Mouse (Mus musculus) cerebellum, adult 2 months (tissue): Measurements from ENCODE around the gene Chn1. TPM values are rescaled to one million over a fixed set of nuclear protein-coding genes. Genes with fewer than 3 reads are reported as not detected.
A peak's percentile ranks its signal among the peaks of the same experiment; 100 is the strongest.

ENCODE experiments used
- DNase-seq, 2 experiments: peaks; one replicate each; pipeline ENCODE4 v3.0.0; 2021
- H3K27ac ChIP-seq: fragments of 200-500 bp; 2 replicates; pipeline ENCODE4 v1.5.1; 2012; ENCODE audit warnings: low read length, control low read depth, inconsistent platforms; ENCODE audit not compliant: insufficient read depth
- H3K27me3 ChIP-seq: fragments of 200-500 bp; 2 replicates; pipeline ENCODE4 v1.6.1; 2012; ENCODE audit warnings: inconsistent platforms, mild to moderate bottlenecking, low read length, moderate library complexity; ENCODE audit not compliant: control insufficient read depth, insufficient read depth
- H3K4me1 ChIP-seq: fragments of 200-500 bp; 2 replicates; pipeline ENCODE4 v1.6.1; 2011; ENCODE audit warnings: low read length; ENCODE audit not compliant: control insufficient read depth, insufficient read depth
- H3K4me3 ChIP-seq: fragments of 200-500 bp; replicated peaks from 2 replicates; pipeline ENCODE3; 2011; ENCODE audit warnings: mild to moderate bottlenecking, low read depth, low read length, control low read depth; ENCODE audit not compliant: insufficient read depth
- CTCF ChIP-seq: fragments of 200-500 bp; IDR thresholded peaks from 2 replicates; pipeline ENCODE4 v1.5.1; 2011; ENCODE audit warnings: low read depth, mild to moderate bottlenecking, control low read depth, low read length, moderate library complexity, borderline replicate concordance; ENCODE audit not compliant: insufficient read depth
- POLR2A ChIP-seq: fragments of 200-500 bp; IDR thresholded peaks from 2 replicates; pipeline ENCODE4 v1.6.1; 2011; ENCODE audit warnings: low read length, control low read depth, borderline replicate concordance; ENCODE audit not compliant: insufficient read depth
- WGBS: fragments of 180-500 bp; shearing (Covaris S2); methylation state at CpG from one replicate; pipeline ENCODE4 v1.1.7; 2018; 5-methylcytosine and 5-hydroxymethylcytosine counted together
- polyA plus RNA-seq: library from polyadenylated mRNA; depleted of rRNA; stranded (reverse); fragments of >200 nt; gene quantifications from 2 replicates; pipeline ENCODE4 v1.2.3, GENCODE M21; 2012

Gene Chn1
- polyA plus RNA-seq, 1 experiment, result 288 TPM

DNA sequence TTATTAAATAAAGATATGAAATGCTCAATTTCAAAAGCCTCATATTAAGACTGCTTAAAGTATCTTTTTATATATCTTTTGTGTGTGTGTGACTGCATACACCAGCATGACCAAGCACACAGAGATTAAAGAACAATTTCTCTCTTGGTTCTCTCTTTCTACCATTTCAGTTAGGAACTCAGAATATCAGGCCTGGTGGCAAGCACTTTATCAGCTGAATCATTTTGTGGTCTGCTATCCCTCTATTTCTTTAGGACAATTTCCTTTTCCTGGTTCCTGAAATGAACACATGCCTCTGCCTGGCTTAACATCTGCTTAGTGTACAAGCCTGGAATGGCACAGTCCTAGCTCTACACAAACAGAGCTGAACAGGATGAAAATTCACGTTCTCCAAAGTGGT lies 92.6 kb downstream of the Chn1 start:
- no peak for TF ChIP-seq CTCF
- TF ChIP-seq POLR2A, result no peak
- no peaks in the 10 kb centered on the region; the same call in 1 of the 2 replicates for H3K27me3 ChIP-seq

DNA sequence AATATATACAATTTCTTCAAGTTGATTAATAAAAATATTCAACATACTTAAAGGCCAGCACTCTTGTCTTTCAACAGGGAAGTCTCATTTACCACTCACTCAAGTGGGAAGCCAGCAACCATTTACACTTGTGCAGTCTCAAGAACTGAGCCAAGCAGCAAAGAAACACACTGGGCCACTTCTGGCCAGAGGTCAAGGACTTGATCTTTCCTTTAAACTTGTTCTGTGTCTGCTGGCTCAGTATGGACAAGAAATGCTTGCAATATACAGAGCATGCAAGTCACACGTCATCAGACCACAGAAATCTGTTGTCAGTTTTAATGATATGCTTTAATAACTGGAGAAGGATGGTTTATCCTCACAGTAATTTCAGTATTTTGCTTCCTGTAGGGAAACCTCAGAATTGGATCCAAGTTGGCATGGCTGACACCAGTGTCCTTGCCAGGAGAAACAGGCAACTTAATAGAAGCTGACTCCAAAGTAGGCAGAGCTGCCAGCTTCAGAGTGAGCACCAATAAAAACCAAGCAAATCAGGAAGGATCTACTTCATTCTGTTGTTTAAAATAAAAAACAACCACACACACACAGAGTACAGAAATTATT lies 94.6 kb downstream of the Chn1 start:
- DNase-seq, result peak; percentile 22 to 40
- Histone ChIP-seq H3K4me1 (no peaks in the 10 kb centered on the region), H3K27me3 (no peaks in the 10 kb centered on the region; the same call in 1 of the 2 replicates), H3K4me3 (no peak overlapping the region), H3K27ac (no peak overlapping the region)
- TF ChIP-seq CTCF (no peak), POLR2A (no peak)
- WGBS, result 15% methylated on average over 1 of the region's 1 CpGs

More for the DNA sequence above, 92.6 kb downstream of the Chn1 start:
- Histone ChIP-seq H3K4me1 (no peaks in the 10 kb centered on the region), H3K27ac (no peak overlapping the region), H3K4me3 (no peak overlapping the region)
- no peak for DNase-seq
- 75% methylated on average over 1 of the region's 1 CpGs for WGBS

DNA sequence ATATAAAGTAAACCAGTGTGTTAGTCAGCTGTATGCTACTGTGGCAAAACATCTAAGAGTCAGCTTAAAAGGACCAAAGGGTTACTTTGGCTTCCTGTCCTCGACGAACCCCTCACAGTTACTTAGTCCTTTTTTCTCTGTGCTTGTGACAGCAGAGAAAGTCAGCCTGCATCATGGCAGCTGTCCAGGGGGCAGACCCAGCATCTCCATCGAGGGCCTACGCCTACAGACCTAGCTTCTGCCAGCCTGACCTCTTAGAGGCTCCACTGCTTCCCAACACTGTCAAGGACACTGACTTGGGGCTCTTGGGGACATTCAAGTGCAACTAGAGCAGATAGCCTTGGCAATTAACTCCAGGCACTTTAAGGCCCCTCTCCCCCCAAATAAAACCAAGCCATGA lies 106.5 kb downstream of the Chn1 start:
- Histone ChIP-seq H3K27ac (no peak overlapping the region), H3K27me3 (no peaks in the 10 kb centered on the region), H3K4me1 (no peaks in the 10 kb centered on the region), H3K4me3 (no peak overlapping the region)
- WGBS, result 51% methylated on average over 4 of the region's 4 CpGs
- DNase-seq, result no peak
- TF ChIP-seq CTCF (no peak), POLR2A (no peak)

DNA sequence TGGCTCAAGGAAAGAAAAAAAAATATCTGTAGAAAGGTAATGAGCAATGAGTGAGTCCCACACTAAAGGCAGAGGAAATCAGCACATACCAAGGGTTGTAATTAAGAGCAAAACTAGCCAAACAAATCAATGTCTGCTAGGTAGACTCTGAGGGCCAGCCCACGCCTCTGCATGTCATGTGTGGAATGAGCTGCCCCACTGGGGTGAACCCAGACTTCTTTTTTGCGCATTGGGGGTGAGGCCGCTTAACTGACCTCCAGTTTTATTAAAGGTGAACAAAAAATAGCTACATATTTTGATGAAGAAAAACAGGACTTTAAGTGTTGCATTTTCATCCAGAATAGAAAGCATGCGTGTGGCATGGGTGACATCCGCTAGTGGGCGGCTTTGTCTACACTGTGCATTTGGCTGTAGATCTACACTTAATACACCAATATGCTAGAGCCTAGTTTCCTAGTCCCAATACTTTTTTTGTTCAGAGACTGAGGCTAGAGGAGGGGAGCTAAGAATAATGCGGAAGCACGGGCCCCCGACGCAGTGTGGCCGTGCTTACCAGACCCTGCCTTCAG lies 114.5 kb downstream of the Chn1 start:
- Histone ChIP-seq H3K4me3 (no peak overlapping the region), H3K4me1 (no peaks in the 10 kb centered on the region), H3K27ac (no peak overlapping the region), H3K27me3 (no peaks in the 10 kb centered on the region)
- TF ChIP-seq POLR2A, result no peak
- TF ChIP-seq CTCF, result no peak
- DNase-seq, result no peak
- 81% methylated on average over 11 of the region's 11 CpGs for WGBS

DNA sequence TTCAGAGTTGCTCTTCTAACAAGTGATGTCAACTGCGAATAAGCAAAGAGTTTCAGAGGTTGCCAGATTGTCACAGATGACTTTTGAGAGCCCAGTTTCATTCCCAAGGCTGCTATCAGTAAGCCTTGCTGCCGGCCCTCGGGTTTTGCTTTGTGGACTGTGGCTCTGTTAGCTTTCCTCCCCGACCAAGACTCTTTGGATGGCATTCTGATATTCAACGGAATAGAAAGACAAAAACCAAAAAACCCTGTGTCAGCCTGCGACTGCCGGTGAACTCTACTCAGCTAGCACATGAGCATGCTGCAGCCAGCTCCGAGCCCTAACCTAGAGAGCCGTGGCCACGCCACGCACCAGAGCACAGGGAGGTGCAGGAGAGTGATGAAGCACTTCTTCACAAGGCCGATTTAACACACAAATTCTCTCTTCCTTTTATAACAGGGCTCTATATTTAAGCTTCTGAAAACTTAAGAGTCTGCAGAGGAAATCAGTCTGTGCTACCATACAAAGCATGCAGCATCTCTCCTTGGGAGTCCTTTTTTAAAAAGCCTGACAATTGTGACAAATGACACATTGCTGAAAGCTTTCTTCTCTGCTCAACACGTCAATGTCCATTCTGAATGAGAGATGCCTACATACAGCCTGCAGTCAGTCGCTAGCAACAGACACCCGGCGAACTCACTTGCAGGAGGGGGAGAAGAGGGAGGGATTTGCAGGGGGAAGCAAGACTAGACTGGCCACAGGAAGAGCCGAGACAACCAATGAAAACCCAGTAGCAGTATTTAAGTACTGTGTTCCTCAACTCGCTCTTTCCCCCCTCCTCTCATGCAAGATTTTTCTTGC lies 115.2 kb downstream of the Chn1 start:
- Histone ChIP-seq H3K4me1 (no peaks in the 10 kb centered on the region), H3K27me3 (no peaks in the 10 kb centered on the region), H3K27ac (no peak overlapping the region), H3K4me3 (peak overlapping the region; percentile 51)
- 11% methylated on average over 18 of the region's 18 CpGs for WGBS
- TF ChIP-seq POLR2A (peak; percentile 21; the same call in 1 of the 2 replicates), CTCF (no peak)
- DNase-seq, result peak; percentile 41 to 64

DNA sequence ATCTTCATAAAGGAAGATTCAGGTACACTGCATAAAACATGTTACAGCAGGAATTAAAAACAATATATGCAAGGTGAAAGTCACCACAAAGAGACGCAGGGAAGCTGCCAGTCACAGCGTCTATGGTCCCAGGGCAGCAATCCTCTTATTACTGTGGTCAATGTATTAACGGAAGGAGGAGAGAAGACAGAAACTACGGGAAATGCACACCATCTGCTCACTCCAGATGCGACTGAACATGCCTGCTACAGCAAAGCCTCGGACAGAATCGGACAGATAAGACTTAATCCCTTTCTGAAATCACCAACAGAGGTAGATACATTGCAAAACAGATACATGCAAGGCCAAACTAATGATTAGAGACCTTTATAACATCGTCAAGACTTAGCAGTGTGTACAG lies 116.1 kb downstream of the Chn1 start:
- peak in 1 of 2 experiments; percentile 11 for DNase-seq
- no peak overlapping the region for H3K27ac ChIP-seq
- no peaks in the 10 kb centered on the region for H3K4me1 ChIP-seq
- no peaks in the 10 kb centered on the region for H3K27me3 ChIP-seq
- TF ChIP-seq POLR2A (no peak), CTCF (no peak)
- peak overlapping the region; percentile 23 for H3K4me3 ChIP-seq
- 51% methylated on average over 8 of the region's 8 CpGs for WGBS

DNA sequence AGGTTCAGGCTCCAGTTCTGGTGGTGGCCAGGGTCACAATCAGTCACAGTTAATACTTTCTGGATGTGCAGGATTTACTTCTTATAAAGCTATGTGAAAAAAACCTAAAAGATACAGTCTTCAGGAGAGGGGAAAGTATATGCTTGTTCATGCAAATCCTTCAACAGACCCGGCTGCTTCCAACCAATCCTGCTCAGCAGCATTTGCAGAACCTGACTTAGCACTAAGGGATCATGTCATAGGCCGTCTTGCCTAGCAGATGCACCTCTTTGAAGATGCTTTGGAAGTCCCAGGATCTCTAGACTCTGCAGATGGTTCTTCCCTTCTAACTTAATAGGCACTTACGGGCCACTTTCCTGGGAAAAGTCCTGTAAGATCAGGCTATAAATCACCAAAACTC lies 117.2 kb downstream of the Chn1 start:
- H3K4me3 ChIP-seq, result no peak overlapping the region
- 95% methylated on average over 3 of the region's 3 CpGs for WGBS
- DNase-seq, result peak in 1 of 2 experiments; percentile 5

DNA sequence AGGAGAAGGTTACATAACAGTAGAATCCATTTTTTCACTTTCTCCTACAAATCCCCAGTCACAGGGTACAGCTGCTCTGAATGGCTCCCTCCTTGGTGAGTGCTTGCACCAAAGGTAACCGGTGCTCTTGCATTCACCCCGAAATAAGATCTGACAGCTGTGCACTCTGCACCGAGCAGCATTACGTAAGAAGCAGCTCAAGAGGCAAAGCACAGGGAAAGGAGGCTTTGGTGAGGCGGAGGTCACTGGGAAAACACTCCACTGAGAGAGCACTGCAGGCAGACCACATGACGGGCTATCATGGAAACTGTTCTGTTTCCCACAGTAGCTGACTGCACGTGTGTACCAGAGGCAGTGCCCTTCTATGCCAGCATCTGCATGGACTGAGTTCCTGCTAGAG lies 118.0 kb downstream of the Chn1 start:
- peak overlapping the region; percentile 23 for H3K4me3 ChIP-seq
- peak; percentile 34 to 38 for DNase-seq
- no peak for TF ChIP-seq POLR2A
- no peak for TF ChIP-seq CTCF
- H3K4me1 ChIP-seq, result 0 out of 2 replicates have a peak, but pooled peaks cover 2% of the 10 kb centered on the region
- H3K27me3 ChIP-seq, result no peaks in the 10 kb centered on the region
- H3K27ac ChIP-seq, result peak overlapping the region; percentile 33
- WGBS, result 72% methylated on average over 7 of the region's 7 CpGs

More for the DNA sequence above, 117.2 kb downstream of the Chn1 start:
- Histone ChIP-seq H3K27ac (no peak overlapping the region), H3K27me3 (no peaks in the 10 kb centered on the region), H3K4me1 (no peaks in the 10 kb centered on the region)
- TF ChIP-seq POLR2A, result no peak
- TF ChIP-seq CTCF, result no peak
